Mouse (Mus musculus) heart, adult 2 months (tissue): ENCODE data around the gene Mtr.
"Not testable (repeated sequence)": the region's sequence is repeated elsewhere in the genome, so short reads cannot be mapped to it uniquely, and the experiment has no call there.

Experiments used
- CTCF ChIP-seq: fragments of 200-600 bp; IDR thresholded peaks from 2 replicates; pipeline ENCODE4 v1.8.1; 2022; ENCODE audit warnings: antibody characterized with exemption, mild to moderate bottlenecking, moderate library complexity
- EP300 ChIP-seq: fragments of 200-500 bp; IDR thresholded peaks from 2 replicates; pipeline ENCODE4 v1.6.1; 2011; ENCODE audit warnings: low read depth, low read length, control low read depth; ENCODE audit not compliant: insufficient read depth

- not testable (repeated sequence) for TF ChIP-seq CTCF, EP300
These were observed 121.5 kb downstream of the Mtr start for GRCm38 (mm10) chr13:12136461-12136860.
